Comparison of ENCODE assay signal across 12 mouse cellular contexts in the genomic region with DNA sequence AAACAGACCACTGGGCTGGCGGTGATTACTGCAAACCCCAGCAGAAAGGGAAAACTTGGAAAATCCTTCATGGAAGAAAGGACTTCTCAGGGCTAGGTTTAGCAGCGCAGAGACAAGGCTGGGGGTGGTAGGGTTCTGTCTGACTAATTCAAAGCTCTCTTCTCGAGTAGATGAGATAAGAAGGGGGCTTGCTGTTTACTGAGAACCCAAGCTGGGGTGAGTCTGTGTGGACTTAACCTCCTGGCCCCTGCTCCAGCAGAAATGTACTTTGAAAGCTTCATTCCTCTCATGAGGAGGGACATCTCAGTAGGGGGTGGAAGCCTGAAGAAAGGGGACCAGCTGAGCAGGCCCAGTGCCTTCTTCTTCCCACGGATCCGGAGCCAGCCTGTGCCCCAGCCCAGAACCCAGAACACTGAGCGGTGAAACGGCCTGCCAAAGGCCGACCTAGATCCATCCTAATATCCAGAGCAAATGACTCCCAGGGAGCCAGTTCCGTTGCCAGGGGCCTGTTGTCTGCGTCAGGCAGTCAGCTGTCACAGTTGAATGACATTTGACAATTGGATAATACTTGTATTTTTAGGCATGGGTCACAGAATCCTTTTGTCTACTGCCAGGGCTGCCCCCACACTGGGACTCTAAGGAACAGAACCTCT. TPM values are rescaled to one million over a fixed set of nuclear protein-coding genes. Genes with fewer than 3 reads are reported as not detected.
DNase-seq lines count a peak whose midpoint lies in the region; ATAC-seq and TF ChIP-seq lines count a peak whose summit lies in the region.
"Had no signal": no experiment of that assay in that cellular context is flagged by ENCODE, and none has a peak within 500 bp of the region (broad histone marks: within the 10 kb centered on the region; RNA-seq: fewer than 3 reads in every experiment).

No protein-coding gene starts in this region.

- H3K27ac ChIP-seq in stomach, embryonic 15.5 days: no peak overlapping the region
- H3K27ac ChIP-seq in stomach, postnatal 0 days (replicated peaks): no peak overlapping the region
- no peak overlapping the region for H3K27ac ChIP-seq in hindbrain, embryonic 14.5 days
- H3K27ac ChIP-seq: limb, embryonic 15.5 days; macrophage had no signal

- peak; percentile 51; the same call in 1 of the 2 replicates for ATAC-seq in stomach, embryonic 15.5 days (ENCODE audit: insufficient read depth, low FRiP score, low read depth)
- ATAC-seq in stomach, postnatal 0 days (ENCODE audit: low FRiP score, low TSS enrichment): no peak
- ATAC-seq in erythroid progenitor cell, adult 5-6 weeks (replicated peaks; ENCODE audit: low FRiP score, poor library complexity, severe bottlenecking): no peak
- no peak for ATAC-seq in hindbrain, embryonic 14.5 days (ENCODE audit: low FRiP score)

- no peaks in the 10 kb centered on the region for H3K9me3 ChIP-seq in stomach, embryonic 15.5 days
- H3K9me3 ChIP-seq in stomach, postnatal 0 days (ENCODE audit: control insufficient read depth, low read length): no peaks in the 10 kb centered on the region
- H3K9me3 ChIP-seq in hindbrain, embryonic 14.5 days (ENCODE audit: control insufficient read depth, low read length): no peaks in the 10 kb centered on the region
- H3K9me3 ChIP-seq: limb, embryonic 15.5 days had no signal

- no peak overlapping the region for H3K4me3 ChIP-seq in stomach, embryonic 15.5 days (replicated peaks)
- H3K4me3 ChIP-seq in stomach, postnatal 0 days (ENCODE audit: low read depth, low read length): no peak overlapping the region
- H3K4me3 ChIP-seq in hindbrain, embryonic 14.5 days (replicated peaks; ENCODE audit: low read length): no peak overlapping the region
- H3K4me3 ChIP-seq: limb, embryonic 15.5 days had no signal

- TF ChIP-seq EP300 in stomach, postnatal 0 days (optimal IDR thresholded peaks at IDR 0.05): no peak

- WGBS in stomach, embryonic 15.5 days: 49% methylated on average over 10 of the region's 10 CpGs
- WGBS in stomach, postnatal 0 days: 53% methylated on average over 10 of the region's 10 CpGs
- WGBS in hindbrain, embryonic 14.5 days: 21% methylated on average over 10 of the region's 10 CpGs

- H3K4me2 ChIP-seq in stomach, embryonic 15.5 days: no peak overlapping the region
- H3K4me2 ChIP-seq in stomach, postnatal 0 days (replicated peaks; ENCODE audit: low read depth): no peak overlapping the region
- no peak overlapping the region for H3K4me2 ChIP-seq in hindbrain, embryonic 14.5 days (replicated peaks)
- H3K4me2 ChIP-seq: limb, embryonic 15.5 days had no signal

- H3K4me1 ChIP-seq in stomach, embryonic 15.5 days: no peaks in the 10 kb centered on the region; the same call in 1 of the 2 replicates
- H3K4me1 ChIP-seq in stomach, postnatal 0 days (replicated peaks; ENCODE audit: control insufficient read depth, insufficient read depth): no peaks in the 10 kb centered on the region
- H3K4me1 ChIP-seq in hindbrain, embryonic 14.5 days (replicated peaks; ENCODE audit: control insufficient read depth, insufficient read depth, low read length): peaks cover 15% of the 10 kb centered on the region; the same call in 1 of the 2 replicates

- no peaks in the 10 kb centered on the region for H3K27me3 ChIP-seq in stomach, embryonic 15.5 days (replicated peaks)
- no peaks in the 10 kb centered on the region for H3K27me3 ChIP-seq in stomach, postnatal 0 days (ENCODE audit: control insufficient read depth, insufficient read depth, low read length)
- H3K27me3 ChIP-seq in hindbrain, embryonic 14.5 days (ENCODE audit: control insufficient read depth, insufficient read depth, low read length): no peaks in the 10 kb centered on the region; the same call in 1 of the 2 replicates
- H3K27me3 ChIP-seq: limb, embryonic 15.5 days had no signal

- no peaks in the 10 kb centered on the region for H3K36me3 ChIP-seq in stomach, embryonic 15.5 days
- no peaks in the 10 kb centered on the region for H3K36me3 ChIP-seq in stomach, postnatal 0 days (ENCODE audit: control insufficient read depth, insufficient read depth, low read length)
- no peaks in the 10 kb centered on the region for H3K36me3 ChIP-seq in hindbrain, embryonic 14.5 days (replicated peaks; ENCODE audit: control insufficient read depth, insufficient read depth)
- H3K36me3 ChIP-seq: limb, embryonic 15.5 days had no signal

- no peak overlapping the region for H3K9ac ChIP-seq in stomach, embryonic 15.5 days
- no peak overlapping the region for H3K9ac ChIP-seq in stomach, postnatal 0 days (ENCODE audit: low read length)
- H3K9ac ChIP-seq in hindbrain, embryonic 14.5 days: no peak overlapping the region
- H3K9ac ChIP-seq: limb, embryonic 15.5 days had no signal

- peak; percentile 17 for DNase-seq in gastrocnemius, postnatal 14 days
- DNase-seq in gastrocnemius, adult 8-10 months (ENCODE audit: low spot score in 2 of 2): no peak
- DNase-seq in stomach, postnatal 0 days (ENCODE audit: low spot score): no peak
- peak; percentile 51 for DNase-seq in left cerebral cortex, adult 11 months (ENCODE audit: low spot score)
- no peak for DNase-seq in ovary, postnatal 10 days (ENCODE audit: low spot score)
- no peak for DNase-seq in hindbrain, embryonic 14.5 days (ENCODE audit: low spot score)
- DNase-seq: gastrocnemius, postnatal 10 days; thymus, adult 18-20 months had no signal

- no peak for TF ChIP-seq CTCF in stomach, postnatal 0 days (IDR thresholded peaks at IDR 0.05; ENCODE audit: low read depth)

- intact Hi-C loops in gastrocnemius, postnatal 14 days (cut with DNase I; ENCODE audit: low total_unique reads): no loop called here

RNA-seq across cellular contexts. Expression of gene Clmn, which starts 47.5 kb away (rescaled TPM):
- total RNA-seq in gastrocnemius, postnatal 14 days (2021): 1 to 10 TPM; 2.3 to 2.5 TPM
- total RNA-seq in gastrocnemius, adult 8-10 months (2022): 1 to 10 TPM in 3 of 4 experiments, under 1 TPM in 1; 0.73 to 2.1 (median 1.5) TPM
- 4.2 and 4.5 TPM in 2 replicates for polyA plus RNA-seq in stomach, embryonic 15.5 days (2015; fragmentation: Nextera tagmentation; extraction: Ambion mirVana)
- 5.5 and 8.0 TPM in 2 replicates for polyA plus RNA-seq in stomach, postnatal 0 days (2015; fragmentation: Nextera tagmentation; extraction: Ambion mirVana)
- not detected in 2 replicates for total RNA-seq in erythroid progenitor cell, adult 5-6 weeks (2015; ENCODE audit: low replicate concordance)
- total RNA-seq in erythroid progenitor cell, adult 5-6 weeks (2017; ENCODE audit: low replicate concordance): not detected in 2 replicates
- polyA plus RNA-seq in hindbrain, embryonic 14.5 days (2014; fragmentation: Nextera tagmentation; extraction: Ambion mirVana): 1.0 and 1.7 TPM in 2 replicates
- polyA plus RNA-seq: macrophage had no signal

Comparison
In these comparisons a context has a peak if more than half of its experiments do, and no peak if none do; other contexts are left out.
1. DNase-seq: peak in gastrocnemius, postnatal 14 days (single experiment) and left cerebral cortex, adult 11 months (single experiment); none in gastrocnemius, adult 8-10 months (0 of 2), stomach, postnatal 0 days (single experiment), ovary, postnatal 10 days (single experiment) and hindbrain, embryonic 14.5 days (single experiment).